Mouse (Mus musculus) layer of hippocampus, adult 2 months (tissue): ENCODE data around the gene Actr2. TPM values are rescaled to one million over a fixed set of nuclear protein-coding genes. Genes with fewer than 3 reads are reported as not detected.
"Not testable (repeated sequence)": the region's sequence is repeated elsewhere in the genome, so short reads cannot be mapped to it uniquely, and the experiment has no call there.

Source experiments
- DNase-seq, 2 experiments: peaks; one replicate each; pipeline ENCODE4 v3.0.0; 2022; ENCODE audit warnings: low spot score in 2 of 2
- H3K27ac ChIP-seq: fragments of 200-600 bp; 2 replicates; pipeline ENCODE4 v1.8.1; 2022
- H3K4me3 ChIP-seq: fragments of 200-600 bp; 2 replicates; pipeline ENCODE4 v1.8.1; 2022; ENCODE audit warnings: mild to moderate bottlenecking
- CTCF ChIP-seq: fragments of 200-600 bp; conservative IDR thresholded peaks from 2 replicates; pipeline ENCODE4 v1.8.1; 2022; ENCODE audit warnings: antibody characterized with exemption, mild to moderate bottlenecking, moderate library complexity
- total RNA-seq, 2 experiments: library from RNA; stranded (reverse); gene quantifications; 2 replicates each; pipeline ENCODE4 v1.2.3; 2021

Gene Actr2
- total RNA-seq, 2 experiments from 2014 or later = 330 to 344 TPM

DNA sequence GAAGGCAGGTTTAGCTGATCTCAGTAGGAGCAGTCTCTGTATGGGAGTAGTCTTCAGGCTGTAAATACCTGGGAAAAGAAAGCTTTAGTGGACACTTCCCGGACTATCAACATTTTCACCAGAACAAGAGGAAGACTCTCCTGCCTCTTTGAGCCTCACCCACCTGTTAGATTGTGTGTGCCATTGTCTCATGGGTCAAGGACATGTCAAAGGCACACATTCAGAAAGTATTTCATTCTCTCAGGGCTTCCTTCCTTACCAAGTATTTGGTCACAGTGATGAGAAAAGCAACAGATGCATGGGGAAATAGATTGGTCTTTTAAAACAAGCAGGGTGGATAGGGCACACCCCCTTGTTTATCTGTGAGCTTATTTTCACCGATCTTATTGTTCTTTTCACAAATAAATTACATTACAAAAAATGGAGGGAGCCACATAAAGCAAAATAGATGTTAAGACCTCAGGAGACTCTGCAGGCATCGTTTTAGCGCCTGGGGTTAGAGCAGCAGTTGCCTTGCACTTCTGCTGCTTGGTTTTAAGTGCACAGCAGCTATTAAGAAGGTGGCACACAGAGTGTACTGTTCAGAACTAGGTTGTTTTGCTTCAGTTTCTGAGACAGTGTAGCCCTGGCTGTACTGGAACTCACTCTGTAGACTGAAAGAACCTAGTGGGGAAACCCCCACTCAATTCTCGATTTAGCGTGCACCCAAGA, 25.9 kb upstream of the Actr2 start:
- Histone ChIP-seq H3K4me3 (no peak overlapping the region), H3K27ac (no peak overlapping the region)
- DNase-seq = no peak
- TF ChIP-seq CTCF = no peak

DNA sequence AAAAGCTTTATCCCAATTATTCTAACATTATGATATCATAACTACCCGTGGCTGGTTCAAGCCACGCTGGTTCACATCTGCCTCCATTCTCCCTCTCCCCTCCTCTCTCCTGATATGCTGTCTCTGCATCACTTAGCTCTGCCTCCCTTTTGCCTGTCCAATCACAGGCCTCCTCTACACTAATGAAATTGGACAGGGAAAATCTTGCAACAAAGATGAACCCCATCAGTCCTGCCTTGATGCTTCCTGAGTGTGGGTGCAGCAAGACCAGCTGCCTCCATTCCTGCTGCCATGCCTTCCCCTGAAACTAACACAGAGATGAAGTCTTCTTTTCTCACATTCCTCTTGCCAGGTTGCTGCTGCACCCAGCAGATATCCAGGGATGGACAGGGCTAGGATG, 25.2 kb upstream of the Actr2 start:
- TF ChIP-seq CTCF = no peak

DNA sequence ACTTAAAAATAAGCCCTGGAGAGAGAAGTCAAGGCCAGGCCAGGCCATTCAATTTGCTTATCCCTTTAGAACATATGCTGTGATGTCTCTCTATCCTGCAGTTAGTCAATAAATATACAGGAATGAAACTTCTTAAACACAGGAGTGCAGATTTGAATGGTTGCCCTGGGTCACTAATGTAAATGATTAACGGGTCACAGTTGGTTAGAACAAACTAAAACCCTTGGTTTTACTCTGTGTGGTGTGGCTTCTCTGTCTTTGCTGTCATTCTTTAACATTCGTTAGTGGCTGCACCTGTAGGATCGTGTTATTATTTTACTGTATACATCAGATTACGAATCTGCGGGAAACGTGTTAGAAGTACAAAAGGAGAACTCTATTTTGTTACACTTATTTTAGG, 23.6 kb upstream of the Actr2 start:
- TF ChIP-seq CTCF = no peak

More for the DNA sequence above, 25.2 kb upstream of the Actr2 start:
- DNase-seq = no peak
- Histone ChIP-seq H3K4me3 (no peak overlapping the region), H3K27ac (no peak overlapping the region)

DNA sequence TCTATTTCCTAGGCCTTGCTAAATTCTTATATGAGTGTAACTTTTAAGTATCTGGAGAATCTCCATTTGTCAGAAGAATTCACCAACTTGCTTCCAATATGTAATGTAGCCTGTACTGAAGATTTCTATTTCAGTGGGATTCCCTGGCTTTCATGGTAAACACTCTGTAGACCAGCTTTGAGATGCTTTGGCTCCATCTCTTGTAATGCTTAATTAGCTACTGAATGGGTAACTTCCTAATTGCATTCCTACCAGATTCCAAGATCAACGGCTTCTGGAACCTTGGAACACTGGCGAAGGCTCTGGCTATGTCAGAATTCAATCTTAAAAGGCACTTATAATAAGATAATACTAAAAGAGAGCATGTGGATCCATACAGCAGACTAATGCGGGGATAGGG, 22.2 kb upstream of the Actr2 start:
- H3K27ac ChIP-seq, DNase-seq, H3K4me3 ChIP-seq: not testable (repeated sequence)

More for the DNA sequence above, 23.6 kb upstream of the Actr2 start:
- no peak overlapping the region for H3K27ac ChIP-seq
- H3K4me3 ChIP-seq = no peak overlapping the region
- DNase-seq = no peak

DNA sequence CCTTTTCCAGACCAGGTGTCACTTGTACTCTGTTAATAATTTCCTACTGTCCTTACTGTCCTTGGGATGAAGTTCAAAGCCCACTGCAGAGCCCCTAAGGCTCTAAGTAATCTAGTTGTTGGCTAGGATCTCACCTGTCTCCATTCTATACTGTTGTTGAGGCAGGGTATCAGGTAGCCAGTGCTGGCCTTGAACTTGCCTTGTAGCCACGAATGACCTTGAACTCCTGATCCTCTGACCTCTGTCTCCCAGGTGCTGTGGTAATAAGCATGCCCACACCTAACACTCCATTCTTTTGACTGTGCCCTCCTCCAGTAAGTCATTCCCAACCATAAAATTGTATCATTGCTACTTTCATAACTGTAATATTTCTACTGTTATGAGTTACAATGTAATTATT, 21.0 kb upstream of the Actr2 start:
- no peak for DNase-seq
- H3K27ac ChIP-seq = no peak overlapping the region
- TF ChIP-seq CTCF = no peak
- no peak overlapping the region for H3K4me3 ChIP-seq

DNA sequence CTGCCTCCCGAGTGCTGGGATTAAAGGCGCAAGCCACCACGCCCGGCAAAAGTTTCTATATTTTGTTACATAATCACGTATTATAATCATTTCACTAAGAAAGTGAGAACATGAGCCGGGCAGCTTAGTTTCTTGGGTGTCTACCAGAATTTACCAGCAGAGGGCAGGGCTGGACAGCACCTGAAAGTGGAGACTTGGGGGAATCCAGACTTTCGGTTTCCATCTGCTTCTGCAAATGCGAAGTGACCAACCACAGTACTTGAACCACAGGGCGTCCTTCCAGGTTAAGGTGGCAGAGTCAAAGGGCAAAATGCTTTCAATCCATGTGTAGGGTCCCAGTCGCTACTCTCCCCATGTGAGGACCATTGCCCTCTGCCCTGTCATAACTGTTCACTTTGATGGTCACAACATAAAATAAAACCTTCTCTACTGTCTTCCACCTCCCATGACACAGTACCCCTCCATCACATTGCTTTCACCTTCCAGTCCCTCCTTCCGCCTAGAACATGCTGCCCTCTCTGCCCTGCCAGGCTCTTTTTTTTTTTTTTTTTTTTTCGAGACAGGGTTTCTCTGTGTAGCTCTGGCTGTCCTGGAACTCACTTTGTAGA, 20.3 kb upstream of the Actr2 start:
- Histone ChIP-seq H3K4me3 (peak overlapping the region; percentile 31; the same call in 1 of the 2 replicates), H3K27ac (no peak overlapping the region)
- peak; percentile 87 for TF ChIP-seq CTCF
- DNase-seq = peak; percentile 72 to 76

DNA sequence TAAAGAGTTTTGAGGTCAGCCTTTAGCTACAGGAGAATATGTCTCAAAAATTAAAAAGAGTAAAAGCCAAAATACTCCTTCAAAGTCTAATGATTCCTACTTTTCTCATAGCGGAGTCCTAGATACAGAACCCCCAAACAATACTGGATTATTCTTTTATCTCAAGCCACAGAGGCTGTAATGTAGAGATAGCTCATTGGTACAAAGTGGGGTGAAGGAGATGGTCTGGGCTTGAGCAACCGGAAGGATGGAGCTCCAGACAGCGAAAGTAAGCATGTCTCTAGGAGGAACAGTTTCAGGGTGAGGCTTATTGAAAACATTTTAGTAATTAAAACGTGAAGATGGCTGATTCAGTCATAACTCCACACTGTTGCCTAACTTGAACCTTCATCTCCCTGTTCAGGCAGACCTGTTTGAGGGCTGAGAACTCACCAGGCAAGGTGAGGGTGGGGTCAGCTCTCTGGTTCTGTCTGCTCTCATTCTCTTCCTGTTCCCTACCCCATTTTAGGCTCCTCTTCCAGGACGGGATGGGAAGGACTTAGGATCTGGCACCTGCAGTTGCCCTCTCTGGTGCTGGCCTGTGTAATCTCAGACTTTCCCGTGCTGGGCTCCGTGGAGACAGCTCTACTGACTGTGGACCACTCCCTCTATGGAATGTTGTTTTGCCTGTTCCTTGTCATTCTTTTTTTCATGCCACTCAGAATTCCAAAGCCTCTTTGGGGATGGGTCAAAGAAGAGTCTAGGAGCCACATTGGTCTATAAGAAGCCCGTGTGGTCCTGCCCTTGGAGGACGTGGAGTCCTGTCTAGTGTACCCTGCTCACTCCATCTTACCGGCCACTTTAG, 14.2 kb upstream of the Actr2 start:
- DNase-seq = no peak
- no peak overlapping the region for H3K27ac ChIP-seq
- no peak for TF ChIP-seq CTCF

DNA sequence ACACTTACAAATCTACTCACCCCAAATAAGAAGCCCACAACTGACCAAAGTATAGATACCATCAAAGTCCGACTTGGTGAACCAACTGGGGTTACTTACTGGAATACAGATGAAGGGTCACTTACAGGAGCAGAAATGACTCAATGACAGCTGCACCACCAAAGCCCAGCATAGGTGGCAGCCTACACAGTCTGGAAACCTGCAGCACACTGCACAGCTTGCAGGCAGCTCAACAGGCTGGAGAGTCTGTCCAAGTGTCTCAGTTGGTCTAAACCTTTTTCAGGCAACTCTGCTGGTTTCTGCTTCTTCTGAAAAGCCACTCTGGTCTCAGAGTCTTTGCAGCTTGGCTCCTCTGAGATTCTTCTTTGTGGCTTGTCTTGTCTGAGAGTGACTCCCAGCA, 12.7 kb upstream of the Actr2 start:
- TF ChIP-seq CTCF = no peak
- H3K27ac ChIP-seq = no peak overlapping the region
- no peak for DNase-seq
- H3K4me3 ChIP-seq = no peak overlapping the region

More for the DNA sequence above, 14.2 kb upstream of the Actr2 start:
- H3K4me3 ChIP-seq = no peak overlapping the region

DNA sequence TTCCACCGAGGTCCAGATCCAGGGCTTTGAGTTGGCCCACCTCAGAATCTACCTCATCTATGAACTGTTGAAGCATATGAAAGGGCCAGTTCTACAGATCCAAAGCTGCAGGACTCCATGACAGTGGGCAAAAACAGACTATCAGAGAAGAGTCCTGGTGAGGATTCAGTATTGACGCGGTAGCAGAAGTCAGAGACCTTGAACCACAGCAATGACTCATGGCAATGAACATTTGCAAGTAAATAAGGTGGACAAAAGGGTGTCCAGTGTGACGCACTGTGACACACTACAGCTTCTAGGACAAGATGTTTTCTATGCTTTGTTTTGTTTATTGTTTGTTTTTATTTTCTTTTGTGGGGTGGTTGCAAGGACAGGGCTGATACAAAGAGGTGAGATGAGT, 4.0 kb upstream of the Actr2 start:
- DNase-seq = no peak
- Histone ChIP-seq H3K4me3 (no peak overlapping the region), H3K27ac (0 out of 2 replicates have a peak overlapping the region, but pooled peaks have one; percentile 37)
- TF ChIP-seq CTCF = no peak

DNA sequence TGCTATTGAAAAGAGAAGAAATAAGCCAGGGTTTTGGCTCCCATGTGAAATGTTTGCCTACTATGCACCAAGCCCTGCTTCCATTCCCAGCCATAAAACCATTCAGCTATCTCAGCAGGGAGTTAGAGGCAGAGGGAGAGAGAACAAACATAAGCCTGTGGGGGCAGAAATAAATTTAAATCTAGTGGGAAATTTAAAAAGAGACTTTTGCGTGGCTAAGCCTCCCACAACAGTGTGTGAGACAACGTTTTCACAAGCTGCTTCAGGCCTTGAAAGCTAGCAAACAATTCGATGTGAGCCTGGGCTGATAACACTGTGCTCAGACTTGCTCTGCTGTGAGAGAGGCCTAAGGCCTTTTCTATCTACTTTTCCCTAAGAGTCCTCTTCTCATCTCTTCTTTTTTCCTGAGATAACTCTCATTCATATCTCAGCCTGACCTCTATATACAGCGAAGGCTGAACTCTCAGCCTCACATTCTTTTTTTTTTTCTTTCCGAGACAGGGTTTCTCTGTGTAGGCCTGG, 3.4 kb upstream of the Actr2 start:
- H3K4me3 ChIP-seq = no peak overlapping the region

DNA sequence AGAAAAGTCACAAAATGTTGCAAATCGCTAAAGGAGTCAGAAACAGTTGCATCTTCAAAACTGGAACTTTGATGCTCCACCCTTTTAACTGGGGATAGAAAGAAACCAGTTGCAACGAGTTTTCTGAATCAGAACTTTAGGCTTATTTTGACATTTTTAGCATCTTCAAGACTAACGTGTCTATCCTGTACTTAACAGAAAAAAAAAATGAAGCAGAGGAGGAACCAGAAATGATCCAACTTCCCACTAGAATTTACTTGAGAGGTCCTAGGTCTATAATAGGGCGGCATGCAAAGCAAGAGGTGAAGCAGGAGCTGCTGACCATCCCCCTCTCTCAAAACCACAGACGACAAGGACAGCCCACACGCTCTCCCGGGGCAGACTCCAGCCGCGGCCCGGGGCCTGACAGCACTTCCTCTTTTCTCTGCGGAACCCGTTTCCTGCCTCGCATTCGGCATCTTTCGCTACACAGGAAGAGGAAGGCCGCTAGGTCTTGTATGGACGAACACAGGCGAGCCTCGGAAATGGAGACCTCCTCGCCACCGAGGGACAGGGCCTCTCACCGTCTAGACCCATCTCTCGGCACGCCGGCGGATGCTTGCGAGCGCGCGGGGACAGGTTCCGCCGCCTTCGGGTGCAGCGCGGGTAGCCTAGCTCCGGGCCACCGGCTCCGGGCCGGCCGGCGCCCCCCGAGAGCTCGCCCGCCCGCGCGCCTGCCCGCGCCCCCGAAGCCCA, 540 bp downstream of the Actr2 start:
- peak; percentile 57 to 72 for DNase-seq
- Histone ChIP-seq H3K27ac (peak overlapping the region; percentile 96), H3K4me3 (peak overlapping the region; percentile 91)
- no peak for TF ChIP-seq CTCF

More for the DNA sequence above, 3.4 kb upstream of the Actr2 start:
- H3K27ac ChIP-seq = peak overlapping the region; percentile 37; the same call in 1 of the 2 replicates
- TF ChIP-seq CTCF = no peak
- DNase-seq = peak in 1 of 2 experiments; percentile 25

DNA sequence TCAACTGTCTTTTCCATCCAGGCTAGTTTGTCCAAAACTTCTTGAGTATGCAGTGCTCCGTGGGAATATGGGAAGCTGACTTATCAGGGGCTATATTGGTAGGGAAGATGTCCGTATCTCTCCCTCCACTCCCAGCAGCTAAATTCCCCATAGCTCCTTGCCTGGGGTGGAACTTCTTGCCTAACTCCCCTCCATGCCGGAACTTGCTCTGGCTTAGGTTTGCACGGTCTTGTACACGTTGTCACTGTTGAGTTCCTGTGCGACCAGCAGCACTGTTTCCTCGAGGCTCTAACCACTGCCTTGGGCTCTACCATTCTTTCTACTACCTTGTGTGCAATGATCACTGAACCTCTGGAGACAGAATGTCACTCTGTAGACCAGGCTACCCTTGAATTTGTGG, 4.6 kb downstream of the Actr2 start:
- Histone ChIP-seq H3K27ac (peak overlapping the region; percentile 48; the same call in 1 of the 2 replicates), H3K4me3 (no peak overlapping the region)
- DNase-seq = no peak
- TF ChIP-seq CTCF = no peak
